Mouse (Mus musculus): ENCODE results near the gene Phlda2. TPM values are rescaled to one million over a fixed set of nuclear protein-coding genes. Genes with fewer than 3 reads are reported as not detected.
"Not testable (repeated sequence)": the region's sequence is repeated elsewhere in the genome, so short reads cannot be mapped to it uniquely, and the experiment has no call there.

The Phlda2 gene
- 0.54 and 1.2 TPM in 2 replicates for polyA plus RNA-seq (2015; fragmentation: Nextera tagmentation; extraction: Ambion mirVana)

GRCm38 (mm10) chr7:143502418-143503200, at the start of gene Phlda2:
Gene Phlda2 (minus strand): TSS chr7:143503150.
- Histone ChIP-seq H3K27me3 (peaks cover 53% of the 10 kb centered on the region), H3K9me3 (no peaks in the 10 kb centered on the region), H3K9ac (0 out of 2 replicates have a peak within 1 kb of the TSS, but pooled peaks have one; percentile 1)

DNA sequence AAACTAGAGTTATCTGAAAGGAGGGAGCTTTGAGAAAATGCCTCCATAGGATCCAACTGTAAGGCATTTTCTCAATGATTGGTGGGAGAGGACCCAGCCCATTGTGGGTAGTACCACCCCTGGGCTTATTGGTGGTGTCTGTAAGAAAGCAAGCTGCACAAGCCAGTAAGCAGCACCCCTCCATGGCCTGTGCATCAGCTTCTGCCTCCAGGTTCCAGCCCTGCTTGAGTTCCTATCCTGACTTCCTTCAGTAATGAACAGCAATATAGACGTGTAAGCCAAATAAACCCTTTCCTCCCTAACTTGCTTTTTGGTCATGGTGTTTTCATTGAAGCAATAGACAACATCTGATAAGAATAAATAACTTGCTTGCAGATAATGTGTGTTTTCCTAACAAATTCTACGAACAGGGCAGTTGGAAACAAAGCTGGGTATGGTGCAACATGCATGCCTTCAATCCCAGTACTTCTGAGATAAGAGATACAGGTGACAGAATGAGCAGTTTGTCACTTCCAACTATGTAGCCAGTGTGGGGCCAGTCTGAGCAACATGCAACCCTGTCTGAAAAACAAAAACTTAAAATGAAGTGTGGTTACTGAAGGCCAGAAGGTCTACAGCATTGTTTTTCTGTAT, 46.8 kb upstream of the Phlda2 start:
- H3K4me1 ChIP-seq (replicated peaks), result peaks cover 32% of the 10 kb centered on the region
- 51% methylated on average over 2 of the region's 2 CpGs for WGBS
- H3K27me3 ChIP-seq, result no peaks in the 10 kb centered on the region
- H3K4me3 ChIP-seq, result peak overlapping the region; percentile 91
- peak overlapping the region; percentile 92 for H3K4me2 ChIP-seq
- peak overlapping the region; percentile 63 for H3K9ac ChIP-seq
- H3K9me3 ChIP-seq, result no peaks in the 10 kb centered on the region
- peak; percentile 4; the same call in 1 of the 2 replicates for ATAC-seq (ENCODE audit: low FRiP score, low read depth)
- no peaks in the 10 kb centered on the region; the same call in 1 of the 2 replicates for H3K36me3 ChIP-seq
- H3K27ac ChIP-seq (replicated peaks), result peak overlapping the region; percentile 86

More at GRCm38 (mm10) chr7:143502418-143503200, at the start of gene Phlda2:
- WGBS, result 7% methylated on average over 51 of the region's 51 CpGs
- no peak within 1 kb of the TSS for H3K27ac ChIP-seq (replicated peaks)
- H3K4me1 ChIP-seq (replicated peaks), result peaks cover 16% of the 10 kb centered on the region
- H3K4me3 ChIP-seq, result peak within 1 kb of the TSS; percentile 41
- H3K36me3 ChIP-seq, result no peaks in the 10 kb centered on the region
- peak within 1 kb of the TSS; percentile 71 for H3K4me2 ChIP-seq
- ATAC-seq (ENCODE audit: low FRiP score, low read depth), result no peak

- Histone ChIP-seq H3K27ac (replicated peaks) (peak within 1 kb of the TSS; percentile 86), H3K27me3 (no peaks in the 10 kb centered on the region), H3K36me3 (no peaks in the 10 kb centered on the region), H3K4me3 (peak within 1 kb of the TSS; percentile 91), H3K9me3 (no peaks in the 10 kb centered on the region), H3K4me2 (peak within 1 kb of the TSS; percentile 92), H3K4me1 (replicated peaks) (peaks cover 32% of the 10 kb centered on the region), H3K9ac (peak within 1 kb of the TSS; percentile 84)
- WGBS, result 0% methylated on average over 40 of the region's 43 CpGs
- ATAC-seq (ENCODE audit: low FRiP score, low read depth), result peak; percentile 99
These were observed 46.1 kb upstream of the Phlda2 start, which contains the start of gene Nap1l4 for GRCm38 (mm10) chr7:143548976-143549457. Gene Nap1l4 (minus strand): TSS chr7:143549106.

GRCm38 (mm10) chr7:143548231-143548961, 45.4 kb upstream of the Phlda2 start:
- H3K4me3 ChIP-seq, result peak overlapping the region; percentile 91
- peak overlapping the region; percentile 88 for H3K4me2 ChIP-seq
- peak overlapping the region; percentile 86 for H3K27ac ChIP-seq (replicated peaks)
- ATAC-seq (ENCODE audit: low FRiP score, low read depth), result peak; percentile 77
- WGBS, result under 1% methylated on average over 42 of the region's 63 CpGs
- H3K4me1 ChIP-seq (replicated peaks), result peaks cover 37% of the 10 kb centered on the region
- H3K36me3 ChIP-seq, result no peaks in the 10 kb centered on the region
- peak overlapping the region; percentile 84 for H3K9ac ChIP-seq
- no peaks in the 10 kb centered on the region for H3K9me3 ChIP-seq
- H3K27me3 ChIP-seq, result no peaks in the 10 kb centered on the region

DNA sequence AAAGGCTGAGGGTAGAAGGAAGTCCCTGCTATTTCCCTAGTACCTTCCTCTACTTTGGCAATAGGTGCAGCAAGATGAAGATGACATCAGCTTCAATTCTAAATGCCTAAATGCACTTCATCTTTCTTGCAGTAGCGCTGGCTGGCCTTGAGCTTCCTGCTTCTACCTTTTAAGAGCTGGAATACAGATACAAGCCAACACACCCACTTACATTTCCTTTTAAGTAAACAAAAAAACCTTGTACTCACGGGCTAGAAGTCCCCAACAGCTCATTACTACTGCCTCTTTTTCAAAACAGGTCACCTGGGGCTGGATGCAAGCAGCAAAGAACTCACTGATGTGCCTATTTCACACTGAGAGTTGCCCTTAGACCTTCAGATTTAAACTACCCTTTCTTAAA, 43.6 kb upstream of the Phlda2 start:
- no peaks in the 10 kb centered on the region for H3K36me3 ChIP-seq

GRCm38 (mm10) chr7:143544368-143544767, 41.4 kb upstream of the Phlda2 start:
- no peak overlapping the region for H3K27ac ChIP-seq (replicated peaks)
- H3K9ac ChIP-seq, result no peak overlapping the region
- WGBS, result 95% methylated on average over 2 of the region's 2 CpGs
- H3K4me1 ChIP-seq (replicated peaks), result peaks cover 48% of the 10 kb centered on the region
- ATAC-seq (ENCODE audit: low FRiP score, low read depth), result no peak
- H3K36me3 ChIP-seq, result 0 out of 2 replicates have a peak, but pooled peaks cover 3% of the 10 kb centered on the region
- no peaks in the 10 kb centered on the region for H3K27me3 ChIP-seq
- no peak overlapping the region for H3K4me3 ChIP-seq
- H3K9me3 ChIP-seq, result no peaks in the 10 kb centered on the region
- H3K4me2 ChIP-seq, result no peak overlapping the region

More for the DNA sequence above, 43.6 kb upstream of the Phlda2 start:
- Histone ChIP-seq H3K4me3 (no peak overlapping the region), H3K4me1 (replicated peaks) (peaks cover 54% of the 10 kb centered on the region), H3K9me3 (no peaks in the 10 kb centered on the region), H3K9ac (no peak overlapping the region), H3K4me2 (no peak overlapping the region), H3K27me3 (no peaks in the 10 kb centered on the region), H3K27ac (replicated peaks) (no peak overlapping the region)
- ATAC-seq (ENCODE audit: low FRiP score, low read depth), result no peak
- WGBS, result 71% methylated on average over 2 of the region's 2 CpGs

DNA sequence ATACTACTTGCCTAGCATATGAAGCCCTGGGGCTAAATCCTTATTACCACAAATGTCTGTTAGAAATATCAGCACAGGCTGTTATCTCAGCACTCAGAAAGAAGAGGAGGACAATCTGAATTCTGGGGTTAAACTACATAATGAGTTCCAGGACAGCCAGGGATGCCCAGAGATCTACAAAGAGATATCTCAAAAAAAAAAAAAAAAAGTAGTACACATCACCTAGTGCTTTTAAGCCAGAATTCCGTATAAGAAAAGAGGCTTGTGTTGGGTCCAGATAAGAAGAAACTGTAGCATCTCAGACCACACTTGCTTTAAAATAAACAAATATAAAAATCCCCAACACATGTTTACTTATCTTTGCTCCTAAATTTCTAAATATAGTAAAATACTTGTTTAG, 35.7 kb upstream of the Phlda2 start:
- H3K27me3 ChIP-seq, result no peaks in the 10 kb centered on the region
- no peak overlapping the region for H3K27ac ChIP-seq (replicated peaks)
- WGBS, result 73% methylated on average over 1 of the region's 1 CpGs
- H3K9ac ChIP-seq, result no peak overlapping the region
- H3K4me1 ChIP-seq (replicated peaks), result peaks cover 18% of the 10 kb centered on the region; the same call in 1 of the 2 replicates
- no peak overlapping the region for H3K4me2 ChIP-seq
- peaks cover 44% of the 10 kb centered on the region for H3K36me3 ChIP-seq
- H3K4me3 ChIP-seq, result no peak overlapping the region
- no peaks in the 10 kb centered on the region for H3K9me3 ChIP-seq
- ATAC-seq (ENCODE audit: low FRiP score, low read depth), result no peak

DNA sequence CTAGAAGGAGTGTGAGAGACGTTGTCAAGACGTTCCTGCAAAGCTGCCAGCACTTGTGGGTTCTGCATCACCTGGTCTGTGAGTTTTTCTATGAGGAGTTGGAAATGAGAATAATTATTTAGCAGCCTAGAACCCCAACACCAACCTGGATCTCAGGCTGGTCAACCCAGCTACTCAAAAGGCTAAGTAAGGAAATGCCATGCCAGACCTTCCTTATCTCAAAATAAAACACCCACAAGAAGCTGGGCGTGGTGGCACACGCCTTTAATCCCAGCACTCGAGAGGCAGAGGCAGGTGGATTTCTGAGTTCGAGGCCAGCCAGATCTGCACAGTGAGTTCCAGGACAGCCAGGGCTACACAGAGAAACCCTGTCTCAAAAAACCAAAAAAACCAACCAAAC, 35.3 kb upstream of the Phlda2 start:
- H3K27ac ChIP-seq (replicated peaks); H3K4me3 ChIP-seq; H3K4me2 ChIP-seq; H3K9ac ChIP-seq; ATAC-seq (ENCODE audit: low FRiP score, low read depth); H3K9me3 ChIP-seq; H3K27me3 ChIP-seq: not testable (repeated sequence)
- Histone ChIP-seq H3K4me1 (replicated peaks) (peaks cover 16% of the 10 kb centered on the region; the same call in 1 of the 2 replicates), H3K36me3 (peaks cover 49% of the 10 kb centered on the region)
- WGBS, result 93% methylated on average over 6 of the region's 6 CpGs

DNA sequence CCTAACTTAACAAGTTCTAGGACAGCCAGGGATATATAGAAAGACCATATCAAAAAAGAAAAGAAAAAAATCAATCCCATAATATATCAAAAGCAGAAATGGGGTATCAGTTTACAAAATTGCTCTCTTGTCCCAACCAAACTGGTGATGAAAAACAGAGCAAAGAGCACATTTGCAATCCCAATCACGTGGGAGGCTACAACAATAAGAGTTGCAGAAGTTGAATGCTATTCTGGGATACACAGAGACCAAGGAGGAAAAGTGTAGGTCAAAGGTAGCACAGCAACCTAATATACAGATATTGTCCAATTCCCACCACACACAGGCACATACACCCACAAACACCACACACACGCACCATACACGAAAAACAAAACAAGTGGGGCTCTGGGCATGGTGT, 33.3 kb upstream of the Phlda2 start:
- H3K36me3 ChIP-seq, result peaks cover 66% of the 10 kb centered on the region
- H3K9me3 ChIP-seq, result no peaks in the 10 kb centered on the region
- WGBS, result 92% methylated on average over 3 of the region's 3 CpGs
- H3K4me2 ChIP-seq, result no peak overlapping the region
- no peak overlapping the region for H3K4me3 ChIP-seq
- no peak for ATAC-seq (ENCODE audit: low FRiP score, low read depth)
- no peaks in the 10 kb centered on the region for H3K4me1 ChIP-seq (replicated peaks)
- H3K27me3 ChIP-seq, result no peaks in the 10 kb centered on the region
- no peak overlapping the region for H3K9ac ChIP-seq
- H3K27ac ChIP-seq (replicated peaks), result no peak overlapping the region

- Histone ChIP-seq H3K4me1 (replicated peaks) (no peaks in the 10 kb centered on the region), H3K4me3 (no peak overlapping the region), H3K9ac (no peak overlapping the region), H3K27me3 (no peaks in the 10 kb centered on the region), H3K9me3 (no peaks in the 10 kb centered on the region), H3K36me3 (peaks cover 91% of the 10 kb centered on the region), H3K27ac (replicated peaks) (no peak overlapping the region), H3K4me2 (no peak overlapping the region)
- no peak for ATAC-seq (ENCODE audit: low FRiP score, low read depth)
- 80% methylated on average over 2 of the region's 2 CpGs for WGBS
These were observed 30.3 kb upstream of the Phlda2 start for GRCm38 (mm10) chr7:143533284-143533683.

GRCm38 (mm10) chr7:143532410-143532809, 29.5 kb upstream of the Phlda2 start:
- H3K4me1 ChIP-seq (replicated peaks), result no peaks in the 10 kb centered on the region
- H3K9me3 ChIP-seq, result no peaks in the 10 kb centered on the region
- no peak overlapping the region for H3K27ac ChIP-seq (replicated peaks)
- H3K27me3 ChIP-seq, result no peaks in the 10 kb centered on the region
- peaks cover 91% of the 10 kb centered on the region for H3K36me3 ChIP-seq
- WGBS, result 78% methylated on average over 1 of the region's 1 CpGs
- no peak for ATAC-seq (ENCODE audit: low FRiP score, low read depth)
- no peak overlapping the region for H3K4me2 ChIP-seq
- no peak overlapping the region for H3K9ac ChIP-seq
- no peak overlapping the region for H3K4me3 ChIP-seq

Measured in hindbrain, embryonic 15.5 days (tissue).